Mouse (Mus musculus): Measurements from ENCODE around the gene Rgs6. TPM values are rescaled to one million over a fixed set of nuclear protein-coding genes. Genes with fewer than 3 reads are reported as not detected.

Gene Rgs6
- total RNA-seq, 4 experiments from 2014 or later = 0.14 to 1.0 (median 0.67) TPM

DNA sequence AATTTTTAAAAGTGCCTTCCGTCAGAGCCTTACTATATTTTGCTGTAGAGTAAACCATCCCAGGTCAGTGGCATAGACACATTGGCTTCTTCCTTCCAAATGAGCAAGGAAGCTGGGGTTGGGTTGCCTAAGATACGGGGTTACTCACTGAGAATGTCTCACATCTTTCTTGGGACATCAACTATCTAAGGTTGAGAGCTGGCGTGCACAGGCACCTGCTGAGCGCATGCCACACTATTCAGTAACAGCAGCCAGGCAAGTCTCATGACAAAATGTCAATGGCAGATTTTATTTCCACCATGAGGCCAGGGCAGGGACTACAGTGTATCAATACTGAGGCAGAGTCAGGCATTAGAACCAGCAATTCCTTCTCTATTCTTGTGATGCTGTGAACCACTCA is 394.6 kb downstream of the Rgs6 start:
- no peak for DNase-seq

DNA sequence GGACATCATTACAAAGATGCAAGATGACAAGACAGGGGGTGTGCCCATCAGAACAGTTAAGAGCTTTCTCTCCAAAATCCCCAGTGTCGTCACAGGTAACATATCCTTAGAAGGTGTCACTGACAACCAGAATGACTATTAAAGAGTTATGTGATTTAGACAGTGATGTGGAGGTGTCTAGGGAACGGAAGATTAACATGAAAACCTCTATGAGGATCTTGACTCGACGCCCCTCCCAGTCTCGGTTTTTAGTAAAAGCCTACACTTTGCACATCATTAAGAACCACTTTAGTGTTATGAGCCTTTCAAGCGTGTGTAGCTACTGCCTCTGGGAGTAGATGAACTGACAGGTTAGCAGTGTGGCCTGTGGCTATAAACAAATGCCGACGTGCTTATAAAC is 397.2 kb downstream of the Rgs6 start:
- DNase-seq = no peak

DNA sequence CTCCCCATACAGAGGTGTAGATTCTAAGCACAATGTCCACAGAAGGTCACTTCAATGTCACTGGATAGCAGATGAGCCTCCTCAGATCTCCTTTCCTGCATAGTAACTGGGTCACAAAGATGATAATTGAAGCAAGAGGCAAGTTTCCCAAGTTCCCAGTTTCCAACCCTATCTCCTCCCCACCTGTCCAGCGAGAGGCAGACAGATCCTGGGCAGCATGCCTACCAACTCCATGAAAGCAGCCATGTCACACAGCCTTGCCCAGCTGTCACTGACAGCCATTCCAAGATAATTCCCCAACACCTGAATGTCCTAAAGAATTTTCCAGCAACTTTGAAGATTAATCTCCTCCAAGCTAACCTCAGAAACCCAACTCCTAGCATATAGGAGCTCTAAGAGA is 399.6 kb downstream of the Rgs6 start:
- no peak for DNase-seq

DNA sequence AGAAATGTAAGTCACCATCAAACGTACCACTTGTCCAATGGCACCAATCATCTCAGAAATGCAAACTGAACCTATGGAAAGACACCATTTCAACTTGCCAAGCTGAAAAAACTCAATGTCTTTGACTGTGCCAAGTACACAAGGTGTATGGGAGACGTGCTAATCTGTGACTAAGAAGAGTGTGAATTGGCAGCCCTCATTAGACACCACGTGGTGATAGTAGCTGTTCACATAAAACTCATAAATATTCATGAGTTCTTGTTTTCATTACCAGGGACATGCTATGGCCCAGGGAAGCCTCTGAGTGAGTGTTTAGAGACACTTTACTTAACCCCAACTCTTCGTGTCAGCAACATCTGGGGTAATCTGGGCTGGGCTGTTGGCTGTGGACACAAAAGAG is 405.8 kb downstream of the Rgs6 start:
- no peak for DNase-seq

DNA sequence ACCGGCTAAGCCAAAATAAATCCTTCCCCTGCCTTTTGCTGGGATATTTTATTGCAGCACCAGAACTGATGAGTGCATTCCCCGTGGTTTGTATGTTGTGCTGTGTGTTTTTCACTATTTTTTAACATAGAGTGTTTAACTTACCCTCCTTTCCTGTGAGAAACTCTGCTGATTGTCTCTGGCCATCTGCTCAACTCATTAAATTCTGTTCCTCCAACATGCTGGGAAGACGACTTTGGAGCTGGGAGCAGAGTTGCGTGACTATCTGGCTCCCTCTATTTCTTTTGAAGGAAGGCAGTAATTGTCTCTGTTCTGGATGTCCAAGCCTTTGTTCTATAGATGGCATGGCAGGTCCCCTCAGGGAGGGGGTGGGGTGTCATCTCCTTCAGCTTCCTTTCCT is 408.7 kb downstream of the Rgs6 start:
- DNase-seq = no peak

DNA sequence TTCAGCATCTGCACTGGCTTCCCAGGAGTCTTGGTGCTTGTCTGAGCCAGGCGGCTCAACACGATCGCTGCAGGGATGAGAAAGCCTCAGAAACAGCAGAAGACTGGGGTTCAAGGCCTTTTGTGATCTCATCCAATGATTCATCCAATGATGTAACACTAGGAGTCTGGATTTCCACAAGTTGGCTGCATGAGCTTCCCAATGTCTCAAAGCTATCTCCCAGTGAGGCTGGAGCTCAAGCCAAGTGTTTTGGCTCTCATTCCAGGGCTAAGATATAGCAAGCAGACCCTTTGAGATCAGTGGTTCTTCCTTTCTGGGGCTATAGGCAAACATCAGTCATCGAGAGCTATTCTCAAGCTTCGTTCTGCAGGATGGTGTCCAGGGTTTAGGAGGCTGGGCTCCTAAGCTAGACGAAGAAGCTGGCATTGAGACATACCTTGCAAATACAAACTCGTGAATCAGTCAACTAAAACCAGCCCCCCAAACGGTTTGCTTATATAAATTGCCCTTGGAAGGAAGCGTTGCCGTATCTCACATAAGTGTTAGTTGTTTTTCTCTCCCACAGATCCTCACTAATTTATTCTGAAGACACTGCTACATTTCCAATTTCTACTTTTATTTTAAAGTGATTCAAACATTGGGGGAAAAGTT is 410.7 kb downstream of the Rgs6 start:
- peak; percentile 47 for DNase-seq

DNA sequence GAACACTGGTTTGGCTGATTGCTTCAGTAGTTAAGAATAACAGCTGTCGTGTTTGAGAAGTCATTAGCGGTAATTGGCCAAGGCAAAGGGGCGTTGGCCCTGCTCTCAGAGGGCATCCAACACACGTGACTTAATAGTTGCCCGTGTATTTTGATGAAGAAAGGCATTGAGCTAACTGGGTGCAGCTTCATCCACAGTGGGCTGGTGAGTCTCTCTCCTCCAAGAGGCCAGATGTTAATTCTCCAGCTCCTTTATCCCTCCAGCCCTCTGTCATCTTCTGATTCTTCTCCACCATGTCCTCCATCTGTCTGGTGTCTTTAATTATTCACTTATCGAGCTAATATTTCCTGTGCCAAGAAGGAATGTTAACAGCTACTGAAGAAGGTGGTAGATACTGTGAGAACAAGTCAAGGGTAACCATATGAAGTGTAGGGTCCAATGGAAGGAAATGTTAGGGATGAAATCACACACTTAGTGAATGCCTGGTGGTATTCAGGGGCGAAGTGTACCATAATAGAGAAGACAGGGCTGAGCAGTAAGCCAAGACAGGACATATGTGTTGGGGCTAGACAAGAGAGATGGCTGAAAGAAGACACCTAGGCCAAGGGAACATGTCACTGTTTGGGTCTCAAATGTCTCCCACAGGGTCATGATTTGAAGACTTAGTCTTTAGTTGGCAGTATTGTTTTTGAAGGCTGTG is 411.4 kb downstream of the Rgs6 start:
- no peak for DNase-seq

DNA sequence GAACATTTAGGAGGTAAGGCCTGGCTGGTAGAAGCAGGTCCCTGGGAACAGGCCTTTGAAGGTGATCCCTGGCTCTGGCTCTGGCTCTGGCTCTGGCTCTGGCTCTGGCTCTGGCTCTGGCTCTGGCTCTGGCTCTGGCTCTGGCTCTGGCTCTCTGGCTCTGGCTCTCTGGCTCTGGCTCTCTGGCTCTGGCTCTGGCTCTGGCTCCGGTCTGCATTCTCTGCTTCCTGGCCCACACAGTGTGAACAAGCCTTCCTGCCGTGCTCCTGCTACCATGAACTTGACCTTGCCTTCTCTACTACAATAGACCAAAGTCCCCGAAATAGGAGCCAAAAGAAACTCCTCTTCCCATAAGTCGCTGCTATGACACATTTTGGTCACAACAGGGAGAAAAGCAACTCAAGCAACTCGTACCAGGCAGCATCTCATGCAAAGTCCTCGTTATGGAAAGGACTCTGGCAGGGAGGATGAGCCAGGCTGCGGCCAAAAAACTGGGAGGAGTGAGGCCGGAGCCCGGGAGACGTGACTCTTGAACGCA is 412.0 kb downstream of the Rgs6 start:
- DNase-seq = no peak

DNA sequence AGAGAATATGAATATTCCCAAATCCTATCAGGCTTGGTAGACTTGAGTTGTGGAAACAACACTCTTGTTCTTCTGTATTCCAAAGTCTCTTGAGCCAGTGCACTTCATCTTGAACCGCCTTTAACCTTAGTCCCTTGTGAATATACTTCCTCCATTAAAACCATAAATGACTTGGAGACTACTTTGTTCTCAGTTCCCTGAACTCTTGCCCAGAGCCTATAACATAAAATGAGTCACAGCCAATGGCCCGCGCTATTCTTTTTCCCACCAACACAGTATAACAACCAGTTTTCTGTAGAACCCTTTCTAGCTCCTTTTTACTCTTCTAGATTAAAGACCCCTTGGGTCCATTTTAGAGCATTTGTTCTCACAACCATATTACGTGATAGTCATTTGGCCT is 412.9 kb downstream of the Rgs6 start:
- no peak for DNase-seq

DNA sequence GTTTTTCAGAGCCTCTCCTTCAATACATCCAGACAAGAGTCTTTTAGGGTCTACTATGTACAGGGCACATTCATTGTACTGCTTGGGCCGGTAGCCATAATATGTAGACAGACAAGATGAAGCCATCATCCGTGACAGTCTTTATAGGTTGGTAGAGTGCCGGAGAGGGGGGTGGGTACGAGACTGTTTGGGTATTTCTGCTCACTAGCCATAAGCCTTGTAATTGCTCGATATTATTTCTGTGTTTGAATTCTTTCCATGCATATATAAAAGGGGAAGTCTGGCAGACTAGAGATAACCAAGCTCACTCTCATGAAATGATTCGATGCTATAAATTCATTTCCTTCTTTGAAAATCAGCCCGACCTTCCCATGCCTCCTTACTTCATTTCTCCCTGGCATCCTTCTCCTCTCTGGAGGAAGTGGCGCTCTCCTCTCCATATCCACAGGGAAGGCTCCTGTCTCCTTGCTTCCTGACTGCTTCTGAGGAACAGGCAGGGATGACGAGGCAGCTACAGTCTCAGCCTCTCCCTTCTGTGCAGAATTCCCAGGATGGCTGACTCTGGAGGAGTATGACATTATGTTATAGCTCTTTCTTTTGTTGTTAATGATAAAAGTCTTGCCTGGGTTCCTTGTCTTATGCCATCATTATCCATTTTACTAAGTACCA is 416.1 kb downstream of the Rgs6 start:
- no peak for DNase-seq

DNA sequence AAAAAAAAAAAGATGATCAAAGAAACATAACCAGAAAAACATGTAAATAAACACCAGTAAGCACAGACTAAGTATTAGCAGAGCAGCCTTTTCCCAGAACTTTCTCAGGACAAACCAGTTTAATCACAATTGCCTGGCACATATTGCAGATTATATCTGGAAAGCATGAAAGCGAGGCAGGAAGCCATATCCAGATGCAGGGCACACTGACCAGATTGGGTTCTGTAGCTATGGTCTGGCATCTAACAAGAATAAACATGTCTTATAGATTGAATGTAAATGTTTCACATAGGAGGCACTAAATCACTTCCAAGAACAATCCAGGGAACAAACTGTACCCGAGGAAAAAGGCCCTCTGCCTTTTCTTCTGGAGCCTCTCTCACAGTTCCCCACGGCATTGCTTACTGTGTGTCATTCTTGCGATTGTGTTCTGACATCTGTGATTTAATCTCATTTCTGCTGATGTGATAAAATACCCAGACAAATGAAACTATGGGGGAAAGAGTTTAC is 423.0 kb downstream of the Rgs6 start:
- no peak for DNase-seq

DNA sequence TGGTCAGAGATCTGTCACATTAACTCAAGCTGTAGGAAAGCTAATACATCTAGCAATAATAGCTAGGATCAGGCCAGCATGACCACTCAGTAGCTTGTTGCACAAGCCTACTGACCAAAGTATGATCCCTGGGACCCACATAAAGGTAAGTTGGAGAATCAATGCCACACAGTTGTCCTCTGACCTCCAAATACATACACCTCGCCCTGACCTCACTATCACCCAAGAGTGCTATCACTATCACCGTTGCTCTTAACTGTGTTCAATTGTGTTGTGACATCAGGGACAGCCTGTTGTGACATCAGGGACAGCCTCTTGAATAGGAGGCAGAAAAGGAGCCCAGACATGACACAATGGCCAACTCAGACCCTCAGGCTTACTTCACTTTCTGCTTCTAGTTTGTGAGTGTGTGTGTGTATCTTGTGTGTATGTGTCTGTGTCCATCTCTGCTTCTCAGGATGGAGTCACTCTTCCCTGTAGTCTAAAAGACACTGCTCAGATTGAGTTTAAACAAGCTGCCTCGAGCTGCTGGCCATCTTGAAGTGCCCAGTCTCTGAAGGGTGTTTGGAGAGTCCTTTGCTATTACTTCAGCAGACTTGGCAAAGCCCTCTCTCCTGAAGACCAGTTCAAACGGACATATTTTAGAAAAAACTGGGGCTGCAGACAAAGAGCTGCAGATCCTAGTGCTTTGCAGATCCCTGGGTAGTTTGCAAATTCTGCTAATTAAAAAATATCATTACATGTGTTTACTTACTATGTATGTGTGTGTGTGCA is 426.0 kb downstream of the Rgs6 start:
- no peak for DNase-seq

DNA sequence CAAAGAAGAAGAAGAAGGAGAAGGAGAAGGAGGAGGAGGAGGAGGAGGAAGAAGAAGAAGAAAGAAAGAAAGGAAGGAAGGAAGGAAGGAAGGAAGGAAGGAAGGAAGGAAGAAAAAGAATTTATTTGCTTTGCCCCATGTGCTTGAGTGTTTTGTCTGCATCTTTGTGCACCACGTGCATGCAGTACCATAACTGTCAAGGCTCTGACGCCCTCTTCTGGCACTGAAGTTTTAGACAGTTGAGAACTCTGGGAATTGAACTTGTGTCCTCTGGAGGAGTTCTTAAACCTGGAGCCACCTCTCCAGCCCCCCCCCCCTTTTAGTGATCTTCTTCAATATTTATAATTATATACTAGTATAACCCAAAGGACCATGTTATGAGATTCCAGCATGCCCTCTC is 426.8 kb downstream of the Rgs6 start:
- no peak for DNase-seq

DNA sequence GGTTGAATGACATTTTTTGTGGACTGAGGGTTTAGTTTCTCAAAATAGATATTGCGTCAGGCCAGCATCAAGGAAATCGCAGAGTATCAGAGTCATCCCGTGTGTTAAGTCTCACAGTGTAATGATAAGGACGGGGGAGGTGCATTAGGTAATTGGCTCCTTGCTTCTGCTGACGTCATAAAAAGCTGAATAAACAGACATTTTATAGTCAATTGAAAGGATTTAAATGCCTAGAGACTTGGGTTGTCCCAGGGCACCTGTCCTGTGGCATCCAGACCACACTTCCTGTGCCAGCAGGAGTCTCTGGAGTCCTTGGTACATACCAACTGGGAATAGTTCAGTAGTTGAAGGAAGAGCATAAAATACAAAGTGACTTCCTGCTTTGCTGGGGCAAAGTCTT is 427.3 kb downstream of the Rgs6 start:
- no peak for DNase-seq

DNA sequence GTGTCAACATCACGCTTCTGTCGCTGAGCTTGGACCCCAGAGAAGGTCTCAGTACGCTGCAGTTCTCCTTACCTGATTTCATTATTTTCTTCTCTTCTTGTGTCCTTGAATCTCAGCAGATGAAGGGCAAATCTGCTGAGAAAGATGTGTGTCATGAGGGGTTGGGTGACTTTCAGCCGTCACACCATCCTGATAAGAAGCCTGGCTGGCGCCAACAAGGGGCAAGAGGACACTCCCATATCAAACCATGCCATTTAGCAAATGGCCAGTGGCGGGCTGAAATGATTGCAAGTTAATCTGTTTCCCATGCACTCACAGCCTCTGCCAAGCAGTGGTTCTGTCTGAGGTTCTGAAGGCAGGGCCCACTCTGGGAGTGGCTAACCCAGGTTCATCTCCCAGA is 428.4 kb downstream of the Rgs6 start:
- DNase-seq = no peak

DNA sequence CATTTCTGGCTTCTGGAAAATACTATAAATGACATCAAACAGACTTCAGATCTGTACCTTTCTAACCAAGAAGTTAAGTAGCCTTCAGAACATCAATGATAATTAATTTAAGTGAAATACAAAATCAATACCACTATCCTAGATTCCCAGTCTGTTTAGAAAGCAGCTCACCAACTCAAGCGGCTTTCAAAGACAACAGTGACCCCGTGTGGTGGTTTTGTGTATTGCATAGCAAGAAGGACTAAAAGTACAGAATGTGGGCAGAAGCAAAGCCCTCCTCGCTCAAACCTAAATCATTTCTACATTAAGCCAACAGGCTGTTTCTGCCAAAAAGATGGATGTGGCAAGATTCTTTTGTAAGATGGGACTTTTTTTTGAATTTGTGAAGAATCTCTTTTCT is 429.9 kb downstream of the Rgs6 start:
- peak; percentile 35 for DNase-seq

DNA sequence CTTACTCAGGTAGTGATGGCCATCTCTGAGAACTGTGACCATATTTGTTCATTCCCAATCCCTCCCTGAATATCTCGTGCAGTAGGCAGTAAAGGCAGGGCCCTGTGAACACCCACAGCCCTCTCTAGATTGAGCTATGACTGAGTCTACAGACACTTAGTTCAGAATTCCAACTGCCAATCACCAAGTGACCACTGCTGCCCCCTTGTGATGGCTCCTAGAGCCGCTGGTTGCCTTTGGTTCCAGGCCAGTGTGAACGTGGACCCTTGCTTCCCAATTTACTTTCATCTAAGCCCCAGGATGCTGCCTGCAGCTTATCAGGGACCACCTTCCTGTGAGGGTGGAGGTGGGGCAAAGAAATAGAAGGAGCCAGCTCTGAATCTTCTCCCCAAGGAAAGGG is 438.9 kb downstream of the Rgs6 start:
- DNase-seq = no peak

DNA sequence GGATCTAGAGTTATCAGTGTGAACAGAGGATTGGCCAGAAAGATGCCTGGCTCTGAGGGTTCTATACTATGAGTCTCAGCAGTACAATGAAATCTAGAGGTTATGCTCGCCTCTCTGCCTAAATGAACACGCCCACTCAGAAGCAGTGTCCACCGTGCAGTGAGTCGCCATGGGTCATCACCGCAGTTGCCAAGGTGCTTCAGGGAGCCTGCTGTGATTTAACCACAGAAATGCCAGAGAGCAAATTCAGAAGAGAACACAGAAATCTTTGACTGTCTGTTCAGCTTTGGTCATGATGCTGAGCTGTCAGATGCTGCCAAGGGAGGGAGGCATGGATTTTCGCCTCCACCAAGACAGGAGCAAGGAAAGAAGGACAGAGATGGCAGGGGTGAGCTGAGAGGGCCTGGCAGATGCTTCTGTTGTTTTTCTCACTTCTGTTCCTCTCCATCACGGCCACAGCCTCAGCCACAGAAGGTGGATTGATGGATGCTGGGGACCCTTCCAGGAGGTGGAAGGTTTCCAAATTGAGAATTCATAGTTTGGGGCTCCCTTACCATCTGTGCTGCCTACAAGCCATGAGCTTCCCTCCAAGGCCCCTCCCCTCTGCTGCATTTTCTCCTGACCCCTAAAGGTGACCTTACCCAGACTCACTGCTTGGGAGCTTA is 445.2 kb downstream of the Rgs6 start:
- no peak for DNase-seq

DNA sequence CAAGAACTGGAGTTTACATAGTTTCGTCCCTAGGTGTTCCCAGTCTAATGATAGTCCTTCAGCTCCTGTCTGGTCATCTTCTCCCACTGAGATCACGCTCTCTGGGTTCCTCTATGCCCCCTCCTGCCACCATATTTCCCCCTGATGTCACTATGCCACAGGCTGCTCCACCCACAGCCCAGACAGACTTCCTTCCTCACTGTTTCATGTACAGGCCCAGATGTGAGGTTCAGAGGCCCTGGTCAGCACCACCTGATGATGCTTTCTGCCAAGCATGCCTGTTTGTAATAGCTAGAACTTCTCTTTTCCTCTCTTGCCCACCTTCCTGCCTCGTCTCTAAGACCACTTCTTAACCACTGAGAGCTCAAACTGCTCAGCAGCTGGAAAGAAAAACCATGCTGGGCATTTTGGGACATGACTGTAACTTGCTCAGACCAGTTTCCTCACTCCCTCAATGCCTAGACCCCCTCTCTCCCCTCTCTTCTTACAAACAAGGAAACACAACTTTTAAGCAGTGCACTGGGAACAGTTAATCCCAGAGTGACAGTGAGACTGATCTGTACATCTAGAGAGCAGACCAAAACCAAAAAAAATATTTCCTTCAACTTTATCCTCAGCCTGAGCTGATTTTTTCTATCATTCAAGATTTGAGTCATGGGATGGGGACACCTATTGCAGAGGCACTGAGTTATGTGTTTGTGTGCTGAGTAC is 446.9 kb downstream of the Rgs6 start:
- no peak for DNase-seq

DNA sequence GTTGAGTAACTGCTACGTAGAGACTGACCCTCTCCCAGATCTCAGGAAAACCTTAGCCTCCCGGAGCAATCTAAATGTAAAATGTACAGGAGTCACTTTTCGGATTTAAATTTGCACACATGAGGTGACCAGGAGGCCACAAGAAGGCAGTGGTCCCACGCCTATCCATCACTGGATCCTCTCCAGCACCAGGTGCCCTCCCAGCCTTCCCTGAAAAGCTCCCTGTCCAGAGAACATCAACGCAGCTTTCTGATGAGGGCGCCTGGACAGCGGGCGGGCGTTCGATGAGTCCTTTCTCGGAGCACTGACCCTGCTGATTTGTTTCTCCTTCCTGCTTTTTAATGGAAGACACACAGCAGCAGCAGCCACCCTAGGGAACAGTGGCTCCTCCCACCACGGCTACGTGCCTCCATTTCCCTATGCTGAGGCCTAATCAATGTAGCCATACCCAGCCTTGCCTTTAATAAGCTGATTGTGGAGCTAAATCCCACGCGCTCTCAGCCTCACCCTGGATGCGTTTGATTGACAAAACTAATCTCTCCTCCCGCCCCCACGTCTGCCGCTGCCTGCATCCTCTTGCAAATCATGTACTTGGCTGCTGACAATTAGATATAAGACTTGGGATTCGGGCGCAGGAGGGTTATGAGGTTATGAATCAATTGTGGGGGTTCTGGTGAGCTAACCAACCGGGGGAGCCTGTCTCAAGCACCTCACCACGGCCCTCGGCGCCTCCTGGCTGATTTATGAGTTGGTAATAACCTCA is 449.9 kb downstream of the Rgs6 start:
- DNase-seq = no peak

DNA sequence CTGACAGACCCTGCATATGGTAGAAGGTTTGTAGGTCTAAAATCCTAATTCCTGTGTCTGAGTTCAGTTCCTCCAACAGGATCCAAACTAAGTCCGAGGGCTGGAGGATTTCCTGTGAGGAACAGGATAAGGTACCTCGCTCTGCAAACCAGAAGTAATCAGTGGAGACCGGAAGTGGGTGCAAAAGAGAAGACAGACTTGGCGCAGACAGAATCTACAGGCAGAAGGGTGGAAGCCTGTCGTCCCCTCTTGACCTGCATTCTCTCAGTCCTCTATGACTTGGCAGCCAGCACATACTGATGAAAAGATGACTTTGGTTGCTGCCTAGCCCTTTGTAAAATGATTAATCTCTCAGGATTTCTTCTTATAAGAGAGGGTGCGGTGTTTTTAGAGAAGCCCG is 450.7 kb downstream of the Rgs6 start:
- DNase-seq = no peak

All from adrenal gland, adult 8-10 months (tissue).